Mouse (Mus musculus) kidney, adult 2 months (tissue): ENCODE measurements around the gene Mier1.

Source experiments
- CTCF ChIP-seq: fragments of 200-500 bp; conservative IDR thresholded peaks from 2 replicates; pipeline ENCODE4 v1.5.1; 2011; ENCODE audit warnings: low read depth, mild to moderate bottlenecking, control low read depth, low read length, moderate library complexity, mixed read lengths; ENCODE audit not compliant: insufficient read depth, insufficient read length
- POLR2A ChIP-seq: fragments of 200-500 bp; IDR thresholded peaks from one replicate; pipeline ENCODE4 v1.6.1; 2011; ENCODE audit warnings: low read depth, low read length, control low read depth

DNA sequence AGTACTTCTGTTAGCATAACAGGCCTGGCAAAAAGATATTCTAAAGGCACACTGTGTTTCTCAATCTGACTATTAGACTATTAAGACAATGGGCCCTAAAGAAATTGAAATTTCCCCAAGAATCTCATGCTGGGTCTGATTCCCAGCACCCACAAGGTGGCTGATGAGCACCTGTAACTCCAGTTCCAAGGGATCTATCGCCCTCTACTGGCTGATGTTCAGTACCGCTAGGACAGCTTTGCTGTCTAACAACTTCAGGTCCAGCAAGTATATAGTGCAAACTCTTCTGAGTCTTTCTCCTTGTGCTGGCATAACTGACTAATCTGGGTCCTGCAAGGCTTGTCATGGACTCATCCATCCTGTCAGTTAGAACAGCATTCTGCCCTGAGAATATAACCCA lies 78.2 kb downstream of the Mier1 start:
- TF ChIP-seq POLR2A (no peak), CTCF (peak; percentile 27; the same call in 1 of the 2 replicates)
